Mouse (Mus musculus) adrenal gland, adult (tissue): ENCODE measurements around the gene Hormad1.
A peak's percentile ranks its signal among the peaks of the same experiment; 100 is the strongest.

Source experiments
- DNase-seq, 2 experiments: peaks; one replicate each; pipeline ENCODE4 v3.0.0; 2022 to 2023; ENCODE audit warnings: low spot score in 1 of 2; ENCODE audit not compliant: inconsistent age in 2 of 2

The Hormad1 gene

GRCm38 (mm10) chr3:95632648-95633588 is 73.4 kb downstream of the Hormad1 start:
- peak in 1 of 2 experiments; percentile 77 for DNase-seq

GRCm38 (mm10) chr3:95635636-95636035 is 76.2 kb downstream of the Hormad1 start:
- peak in 1 of 2 experiments; percentile 60 for DNase-seq

GRCm38 (mm10) chr3:95636072-95636471 is 76.6 kb downstream of the Hormad1 start:
- no peak for DNase-seq
